ENCODE assay signal across 10 mouse cellular contexts in the genomic region with DNA sequence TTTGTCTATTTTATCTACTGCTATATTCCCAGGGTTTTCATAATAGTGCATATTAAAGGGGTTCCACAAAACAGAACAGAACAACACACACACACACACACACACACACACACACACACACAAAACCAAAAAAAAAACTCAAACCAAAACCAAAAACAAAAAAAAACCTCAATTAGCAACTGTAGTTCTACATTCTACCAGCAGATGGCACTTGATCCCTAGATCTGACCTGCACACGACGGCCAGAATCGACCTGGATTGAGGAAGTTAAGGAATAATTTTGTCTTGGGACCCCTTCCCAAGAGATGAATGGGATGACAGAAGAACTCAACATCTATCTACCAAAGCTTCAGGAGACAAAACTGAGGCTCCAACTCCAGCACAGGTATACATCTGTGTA. TPM values are rescaled to one million over a fixed set of nuclear protein-coding genes. Genes with fewer than 3 reads are reported as not detected.
DNase-seq lines count a peak whose midpoint lies in the region; ATAC-seq lines count a peak whose summit lies in the region.
"Had no signal": no experiment of that assay in that cellular context is flagged by ENCODE, and none has a peak within 500 bp of the region (broad histone marks: within the 10 kb centered on the region; RNA-seq: fewer than 3 reads in every experiment).

No protein-coding gene starts in this region.

- no peak overlapping the region for H3K4me3 ChIP-seq in heart, embryonic 16.5 days (ENCODE audit: low read length)
- no peak overlapping the region for H3K4me3 ChIP-seq in midbrain, embryonic 14.5 days (replicated peaks; ENCODE audit: low read depth, low read length)
- no peak overlapping the region for H3K4me3 ChIP-seq in midbrain, embryonic 10.5 days
- H3K4me3 ChIP-seq: forebrain, embryonic 12.5 days; kidney, embryonic 15.5 days had no signal

- 0 out of 2 replicates have a peak, but pooled peaks cover 4% of the 10 kb centered on the region for H3K4me1 ChIP-seq in heart, embryonic 16.5 days (ENCODE audit: control insufficient read depth, insufficient read depth, low read length)
- 0 out of 2 replicates have a peak, but pooled peaks cover 3% of the 10 kb centered on the region for H3K4me1 ChIP-seq in midbrain, embryonic 14.5 days (ENCODE audit: control insufficient read depth, insufficient read depth, low read length)
- peaks cover 20% of the 10 kb centered on the region for H3K4me1 ChIP-seq in midbrain, embryonic 10.5 days

- H3K27ac ChIP-seq in heart, embryonic 16.5 days (ENCODE audit: low read length): no peak overlapping the region
- no peak overlapping the region for H3K27ac ChIP-seq in midbrain, embryonic 14.5 days (replicated peaks; ENCODE audit: low read depth, low read length)
- no peak overlapping the region for H3K27ac ChIP-seq in midbrain, embryonic 10.5 days (replicated peaks)
- H3K27ac ChIP-seq: forebrain, embryonic 12.5 days; kidney, embryonic 15.5 days had no signal

- H3K36me3 ChIP-seq in heart, embryonic 16.5 days (ENCODE audit: control insufficient read depth, insufficient read depth): no peaks in the 10 kb centered on the region
- H3K36me3 ChIP-seq in midbrain, embryonic 14.5 days (ENCODE audit: control insufficient read depth, insufficient read depth, low read length): no peaks in the 10 kb centered on the region
- H3K36me3 ChIP-seq in midbrain, embryonic 10.5 days: no peaks in the 10 kb centered on the region
- H3K36me3 ChIP-seq: forebrain, embryonic 12.5 days; kidney, embryonic 15.5 days had no signal

- no peak for ATAC-seq in heart, embryonic 16.5 days (replicated peaks; ENCODE audit: extremely low read depth, insufficient read depth, low FRiP score)
- no peak for ATAC-seq in midbrain, embryonic 14.5 days (ENCODE audit: low FRiP score, low TSS enrichment)

- peaks cover 46% of the 10 kb centered on the region for H3K27me3 ChIP-seq in heart, embryonic 16.5 days (ENCODE audit: control insufficient read depth, insufficient read depth, low read length)
- H3K27me3 ChIP-seq in midbrain, embryonic 14.5 days (ENCODE audit: control insufficient read depth, insufficient read depth, low read length): peaks cover 43% of the 10 kb centered on the region
- peaks cover 51% of the 10 kb centered on the region for H3K27me3 ChIP-seq in midbrain, embryonic 10.5 days (ENCODE audit: low read depth, poor library complexity, severe bottlenecking)

- DNase-seq in heart, adult 9 months (ENCODE audit: low spot score in 2 of 2): no peak
- peak; percentile 76 for DNase-seq in midbrain, embryonic 14.5 days
- DNase-seq in midbrain, embryonic 10.5 days (ENCODE audit: low spot score): no peak
- peak; percentile 52 for DNase-seq in c-Kit-positive CD71-positive TER-119-positive erythroid progenitor cells, embryonic 14.5 days (ENCODE audit: low spot score)
- peak; percentile 18 for DNase-seq in retina, adult 2 months (ENCODE audit: low read depth, low spot score)
- no peak for DNase-seq in T-cell, adult 2 months (ENCODE audit: low spot score)
- no peak for DNase-seq in heart, postnatal 36 days

- no peak overlapping the region for H3K9ac ChIP-seq in heart, embryonic 16.5 days (ENCODE audit: low read length)
- no peak overlapping the region for H3K9ac ChIP-seq in midbrain, embryonic 14.5 days (replicated peaks; ENCODE audit: low read length)
- H3K9ac ChIP-seq: forebrain, embryonic 12.5 days; kidney, embryonic 15.5 days had no signal

- 2% methylated on average over 3 of the region's 3 CpGs for WGBS in heart, embryonic 16.5 days
- 0% methylated on average over 3 of the region's 3 CpGs for WGBS in midbrain, embryonic 14.5 days
- 5% methylated on average over 3 of the region's 3 CpGs for WGBS in midbrain, embryonic 10.5 days

- H3K9me3 ChIP-seq in heart, embryonic 16.5 days (replicated peaks; ENCODE audit: control insufficient read depth, low read length): no peaks in the 10 kb centered on the region
- H3K9me3 ChIP-seq in midbrain, embryonic 14.5 days (ENCODE audit: control insufficient read depth, low read length): no peaks in the 10 kb centered on the region
- no peaks in the 10 kb centered on the region for H3K9me3 ChIP-seq in midbrain, embryonic 10.5 days (replicated peaks)
- H3K9me3 ChIP-seq: forebrain, embryonic 12.5 days; kidney, embryonic 15.5 days had no signal

- intact Hi-C loops in heart, postnatal 36 days (cut with DNase I): loop anchor here (5.0 to 10.0 kb wide), 2 partner anchors 104 to 191 kb away; no protein-coding TSS in a partner anchor

- H3K4me2 ChIP-seq in heart, embryonic 16.5 days (ENCODE audit: low read depth, low read length): peak overlapping the region; percentile 23; the same call in 1 of the 2 replicates
- no peak overlapping the region for H3K4me2 ChIP-seq in midbrain, embryonic 14.5 days (ENCODE audit: low read length)
- H3K4me2 ChIP-seq: forebrain, embryonic 12.5 days; kidney, embryonic 15.5 days had no signal

RNA-seq across cellular contexts. Expression of a gene that starts 2.9 kb away (rescaled TPM):
- polyA plus RNA-seq in heart, embryonic 16.5 days (2015; fragmentation: Nextera tagmentation; extraction: Ambion mirVana): 5.9 and 7.8 TPM in 2 replicates
- 0.13 TPM in 1 of 2 replicates, not detected in the other for polyA plus RNA-seq in midbrain, embryonic 14.5 days (2014; fragmentation: Nextera tagmentation; extraction: Ambion mirVana)
- 0.11 and 0.22 TPM in 2 replicates for polyA plus RNA-seq in midbrain, embryonic 10.5 days (2016; fragmentation: Nextera tagmentation; extraction: Ambion mirVana)
- 1 to 10 TPM; 1.4 to 1.9 TPM for total RNA-seq in heart, postnatal 36 days (2021)

Comparison
In these comparisons a context has a peak if more than half of its experiments do, and no peak if none do; other contexts are left out.
1. DNase-seq: peak in midbrain, embryonic 14.5 days (single experiment), c-Kit-positive CD71-positive TER-119-positive erythroid progenitor cells, embryonic 14.5 days (single experiment) and retina, adult 2 months (single experiment); none in heart, adult 9 months (0 of 2), midbrain, embryonic 10.5 days (single experiment), T-cell, adult 2 months (single experiment) and heart, postnatal 36 days (0 of 2).